Mouse (Mus musculus): ENCODE results near the gene Inca1.

GRCm38 (mm10) chr11:70721072-70721471 is 21.1 kb upstream of the Inca1 start:
- TF ChIP-seq POLR2A (IDR thresholded peaks at IDR 0.05; ENCODE audit: low read depth, low read length) (no peak), CTCF (IDR thresholded peaks at IDR 0.05; ENCODE audit: extremely low read depth, insufficient read depth, insufficient read length, insufficient replicate concordance) (no peak)
